Mouse (Mus musculus) Patski (cell line): Measurements from ENCODE around the gene Tmem160. TPM values are rescaled to one million over a fixed set of nuclear protein-coding genes. Genes with fewer than 3 reads are reported as not detected.

Experiments
- ATAC-seq: fragments of 100-300 bp; one replicate; pipeline ENCODE4 v1.8.0; 2021
- CTCF ChIA-PET: fragments of 350-600 bp; sonication (Branson Sonifier 250); formaldehyde crosslinking; loops from one replicate; lab custom pipeline; 2022; ENCODE audit warnings: inconsistent platforms; lab: Charles Lee
- POLR2A ChIA-PET: fragments of 350-600 bp; sonication (Branson Sonifier 250); formaldehyde crosslinking; loops from one replicate; lab custom pipeline; 2022; ENCODE audit warnings: antibody characterized with exemption, inconsistent platforms; lab: Charles Lee
- DNase-seq: peaks from one replicate; pipeline ENCODE4 v3.0.0-alpha.2; 2011; ENCODE audit warnings: low read depth, low spot score
- H3K27me3 ChIP-seq: fragments of 371-371 bp; one replicate; pipeline ENCODE4 v1.5.1; 2021
- CTCF ChIP-seq: fragments of 100-300 bp; IDR thresholded peaks from one replicate; pipeline ENCODE4 v1.5.1; 2021
- in situ Hi-C: fragments of 300-500 bp; cut with MboI; formaldehyde crosslinking; loops from 3 replicates; pipeline ENCODE4 v1.11.1; 2018; ENCODE audit warnings: low pct_unique_long_range_greater_than_20kb, mixed read lengths
- polyA plus RNA-seq: library from polyadenylated mRNA; unstranded; gene quantifications from one replicate; pipeline ENCODE4 v1.2.3, GENCODE M21; 2021

Tmem160 gene
- polyA plus RNA-seq, 1 experiment from 2014 or later, result 86.0 TPM

DNA sequence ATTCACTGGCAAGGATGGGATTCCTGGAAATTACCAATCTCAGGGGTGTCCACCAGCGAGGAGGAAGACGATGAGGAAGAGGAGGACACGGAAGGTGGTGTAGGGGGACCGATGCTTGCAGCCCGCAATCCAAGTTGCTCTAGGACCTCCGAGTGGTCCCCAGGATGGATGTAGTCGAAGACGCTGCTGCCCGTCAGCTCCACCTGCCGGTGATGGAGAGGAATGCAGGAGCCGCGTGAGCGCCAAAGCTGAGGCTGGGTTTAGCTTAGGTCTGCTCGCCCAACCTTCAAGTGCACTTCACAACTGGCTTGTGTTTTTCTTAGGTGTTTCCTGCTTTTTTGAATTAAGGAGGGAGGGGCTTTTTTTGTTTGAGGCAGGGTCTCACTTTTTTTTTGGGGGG, 10.6 kb downstream of the Tmem160 start:
- ATAC-seq, result no peak
- ChIA-PET CTCF (interaction anchor here (0.6 to 4.0 kb wide), 15 partner anchors 9 to 128 kb away, joined by 3 to 23 read pairs (median 4); no protein-coding TSS in a partner anchor), POLR2A (interaction anchor here (0.9 kb wide), 1 partner anchor 58 kb away, joined by 3 read pairs; no protein-coding TSS in a partner anchor)
- no peak for DNase-seq
- in situ Hi-C loops, result loop anchor here (5.0 kb wide), 1 partner anchor 66 kb away; no protein-coding TSS in a partner anchor
- TF ChIP-seq CTCF, result peak; percentile 94
- H3K27me3 ChIP-seq, result no peaks in the 10 kb centered on the region

DNA sequence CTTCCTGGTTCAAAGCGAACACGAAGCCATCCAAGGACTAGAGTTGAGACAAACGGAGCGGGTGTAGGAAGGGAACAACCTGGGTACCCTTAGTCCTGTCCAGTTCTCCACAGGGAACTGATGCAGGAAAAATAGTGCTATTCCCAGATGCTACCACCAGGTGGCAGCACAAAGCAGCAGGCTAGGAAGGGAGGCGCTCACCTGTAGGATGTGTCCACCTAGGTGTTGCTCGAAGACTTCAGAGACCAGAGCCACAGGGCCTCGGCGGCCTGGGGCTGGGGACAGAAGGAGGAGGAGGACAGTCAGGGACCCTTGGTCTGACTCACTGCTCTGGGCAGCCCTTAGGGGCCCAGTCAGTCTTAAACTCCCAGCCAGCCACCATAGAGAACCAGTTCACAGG, 12.6 kb downstream of the Tmem160 start:
- DNase-seq, result no peak
- H3K27me3 ChIP-seq, result no peaks in the 10 kb centered on the region
- in situ Hi-C loops, result no loop called here
- CTCF ChIA-PET, result interaction anchor here (1.0 to 4.0 kb wide), 6 partner anchors 11 to 39 kb away, joined by 3 to 23 read pairs (median 12); no protein-coding TSS in a partner anchor
- POLR2A ChIA-PET, result interaction anchor here (1.3 kb wide), 1 partner anchor 12 kb away, joined by 3 read pairs; no protein-coding TSS in a partner anchor
- ATAC-seq, result peak; percentile 41
- peak; percentile 92 for TF ChIP-seq CTCF

DNA sequence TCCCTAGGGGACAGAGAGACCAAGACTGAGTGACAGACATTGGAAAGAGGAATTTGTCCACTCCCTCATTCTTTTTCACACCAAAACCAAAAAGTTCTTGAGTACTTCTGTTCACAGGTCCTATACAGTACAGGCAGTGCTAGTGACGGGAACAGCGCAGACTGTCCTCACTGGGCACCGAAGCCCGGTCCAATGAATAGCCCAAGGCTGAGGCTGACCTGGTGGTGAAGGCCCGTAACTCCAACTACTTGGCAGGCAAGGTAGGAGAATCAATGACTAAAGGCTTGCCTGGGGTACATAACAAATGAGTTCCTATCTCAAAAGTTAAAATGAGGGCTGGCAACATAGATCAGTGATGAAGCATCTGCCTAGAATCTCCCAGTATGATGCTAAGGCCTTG, 13.0 kb downstream of the Tmem160 start:
- CTCF ChIA-PET, result interaction anchor here (0.9 kb wide), 1 partner anchor 155 kb away, joined by 3 read pairs; no protein-coding TSS in a partner anchor

DNA sequence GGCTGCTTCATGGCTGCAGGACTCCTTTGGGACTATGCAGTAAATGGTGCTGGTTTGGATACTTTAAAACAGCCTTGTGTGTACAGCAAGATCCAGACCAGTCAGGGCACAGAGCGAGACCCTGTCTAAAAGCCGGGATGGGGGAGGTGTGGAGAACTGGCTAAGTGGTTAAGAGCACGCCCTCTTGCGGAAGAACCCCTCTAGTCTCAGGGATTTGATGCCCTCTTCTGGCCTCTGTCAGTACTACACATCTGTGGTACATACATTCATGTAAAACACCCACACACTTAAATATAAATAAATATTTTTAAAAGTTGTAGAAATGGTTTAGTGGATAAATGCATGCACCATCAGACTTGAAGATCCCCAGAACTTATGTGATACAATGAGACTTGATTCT, 14.0 kb downstream of the Tmem160 start:
- CTCF ChIA-PET, result interaction anchor here (0.9 kb wide), 1 partner anchor 154 kb away, joined by 3 read pairs; no protein-coding TSS in a partner anchor
- in situ Hi-C loops, result no loop called here
- H3K27me3 ChIP-seq, result no peaks in the 10 kb centered on the region
- TF ChIP-seq CTCF, result peak; percentile 82
- no peak for ATAC-seq
- no peak for DNase-seq
- POLR2A ChIA-PET, result no interaction called here

More for the DNA sequence above, 13.0 kb downstream of the Tmem160 start:
- TF ChIP-seq CTCF, result no peak
- no peak for ATAC-seq
- H3K27me3 ChIP-seq, result no peaks in the 10 kb centered on the region
- in situ Hi-C loops, result no loop called here
- DNase-seq, result no peak
- POLR2A ChIA-PET, result no interaction called here

DNA sequence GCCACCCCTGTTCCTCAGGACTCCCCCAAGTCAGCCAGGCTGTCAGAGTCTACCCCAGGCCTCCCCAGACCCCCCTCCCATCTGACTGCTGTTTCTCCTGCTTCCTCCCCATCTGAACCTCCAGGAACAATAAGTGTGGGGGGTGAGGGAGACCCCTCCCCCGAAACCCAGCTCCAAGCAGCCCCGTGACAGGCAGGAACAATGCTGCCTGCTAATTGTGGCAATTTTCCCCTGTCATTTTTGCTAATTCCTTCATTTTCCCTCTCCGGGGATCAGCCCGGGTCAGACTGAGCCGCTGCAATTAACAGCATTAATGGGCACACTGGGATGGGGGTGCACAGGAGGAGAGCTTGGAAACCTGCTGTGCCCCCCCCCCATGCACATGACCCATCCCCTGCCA, 15.5 kb downstream of the Tmem160 start:
- CTCF ChIA-PET, result no interaction called here
- in situ Hi-C loops, result no loop called here
- ATAC-seq (no peak), DNase-seq (no peak)
- no peaks in the 10 kb centered on the region for H3K27me3 ChIP-seq
- no peak for TF ChIP-seq CTCF
- POLR2A ChIA-PET, result no interaction called here

DNA sequence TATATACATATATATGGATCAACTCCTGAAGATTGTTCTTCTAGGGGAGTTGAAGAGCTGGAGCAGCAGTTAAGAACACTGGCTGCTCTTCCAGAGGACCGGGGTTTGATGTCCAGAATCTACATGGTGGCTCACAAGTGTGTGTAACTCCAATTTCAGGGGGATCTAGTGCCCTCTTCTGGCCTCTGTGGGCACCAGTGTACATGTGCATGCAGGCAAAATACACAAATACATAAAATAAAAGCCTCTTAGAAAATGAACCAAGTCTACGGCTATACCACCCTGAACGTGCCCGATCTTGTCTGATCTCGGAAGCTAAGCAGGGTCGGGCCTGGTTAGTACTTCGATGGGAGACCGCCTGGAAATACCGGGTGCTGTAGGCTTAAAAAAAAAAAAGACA, 19.0 kb downstream of the Tmem160 start:
- DNase-seq (no peak), ATAC-seq (no peak)
- H3K27me3 ChIP-seq, result peaks cover 17% of the 10 kb centered on the region
- ChIA-PET POLR2A (no interaction called here), CTCF (interaction anchor here (1.0 to 1.4 kb wide), 5 partner anchors 10 to 76 kb away, joined by 3 to 7 read pairs (median 4); no protein-coding TSS in a partner anchor)
- TF ChIP-seq CTCF, result no peak
- in situ Hi-C loops, result no loop called here

DNA sequence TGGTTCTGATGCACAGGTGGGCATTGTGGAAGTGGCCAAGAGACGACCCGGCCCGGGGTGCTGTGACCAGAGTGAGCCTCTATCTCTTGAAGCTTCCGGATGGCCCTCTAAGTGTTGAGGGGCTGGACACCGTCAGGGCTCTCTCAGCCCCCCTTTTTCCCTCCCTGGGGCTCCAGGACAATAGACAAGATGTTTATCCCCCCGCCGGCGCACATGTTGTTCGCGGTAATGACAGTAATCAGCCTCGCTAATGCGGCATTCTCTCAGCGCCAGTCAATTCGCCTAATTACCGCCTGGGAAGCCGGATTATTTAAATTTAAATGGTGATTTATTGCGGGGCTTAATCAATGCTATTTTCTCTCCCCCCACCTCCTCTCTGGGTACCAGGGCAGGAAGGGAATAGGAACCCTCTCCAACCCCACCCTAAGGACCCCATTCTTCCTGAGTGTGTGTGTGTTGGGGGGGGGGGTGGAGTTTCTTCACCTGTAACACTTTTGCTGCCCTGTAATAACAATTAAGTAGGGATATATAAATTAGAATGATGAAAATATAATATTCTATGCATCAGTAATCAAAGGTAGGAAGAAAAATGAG, 19.6 kb downstream of the Tmem160 start:
- peaks cover 17% of the 10 kb centered on the region for H3K27me3 ChIP-seq
- TF ChIP-seq CTCF, result no peak
- DNase-seq (no peak), ATAC-seq (no peak)
- in situ Hi-C loops, result no loop called here
- ChIA-PET POLR2A (no interaction called here), CTCF (interaction anchor here (1.0 to 1.3 kb wide), 3 partner anchors 15 to 76 kb away, joined by 3 to 7 read pairs (median 4); no protein-coding TSS in a partner anchor)

DNA sequence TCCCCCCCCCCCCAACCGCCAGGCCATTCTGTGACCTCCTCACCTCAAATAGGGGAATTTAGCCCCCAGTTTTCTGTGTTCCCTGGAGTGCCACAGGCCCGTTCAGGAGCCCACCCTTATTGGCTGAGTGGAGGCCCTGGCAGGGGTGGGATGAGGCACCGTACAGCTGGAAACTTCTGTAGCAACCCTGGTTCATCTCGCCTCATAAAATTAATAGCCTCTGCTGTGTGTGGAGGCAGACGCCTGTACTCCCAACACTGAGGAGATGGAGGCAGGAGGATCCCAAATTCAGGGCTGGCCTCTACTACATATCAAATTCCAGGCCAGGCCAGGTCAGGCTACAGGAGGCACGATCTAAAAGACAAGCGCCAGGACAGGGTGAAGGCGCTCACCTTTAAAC, 21.3 kb downstream of the Tmem160 start:
- DNase-seq, result no peak
- ATAC-seq, result no peak
- no peak for TF ChIP-seq CTCF
- in situ Hi-C loops, result no loop called here
- ChIA-PET CTCF (interaction anchor here (1.2 kb wide), 1 partner anchor 10 kb away, joined by 4 read pairs; no protein-coding TSS in a partner anchor), POLR2A (no interaction called here)
- peaks cover 17% of the 10 kb centered on the region for H3K27me3 ChIP-seq

DNA sequence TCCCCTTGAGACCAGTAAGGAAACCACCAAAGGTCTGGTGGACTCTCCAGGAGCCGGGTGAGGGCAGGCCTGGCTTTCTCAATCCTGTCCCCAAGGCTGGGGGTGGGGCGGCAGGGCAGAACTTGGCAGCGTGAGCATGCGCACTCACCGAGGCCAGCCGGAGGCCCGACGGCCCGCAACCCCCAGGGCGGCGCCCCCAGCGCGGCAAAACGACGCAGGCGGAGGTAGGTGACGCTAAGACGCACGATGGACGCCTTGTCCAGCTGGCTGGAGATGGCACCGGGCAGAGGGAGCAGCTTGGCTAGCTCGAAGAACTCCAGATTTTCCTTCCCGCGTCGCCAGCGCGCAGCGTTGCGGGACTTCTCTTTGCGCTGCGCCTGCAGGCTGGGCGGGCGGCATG, 21.9 kb downstream of the Tmem160 start:
- DNase-seq (no peak), ATAC-seq (no peak)
- CTCF ChIA-PET, result no interaction called here
- POLR2A ChIA-PET, result interaction anchor here (0.5 kb wide), 1 partner anchor 73 kb away, joined by 3 read pairs; no protein-coding TSS in a partner anchor
- H3K27me3 ChIP-seq, result peaks cover 17% of the 10 kb centered on the region
- no peak for TF ChIP-seq CTCF
- in situ Hi-C loops, result no loop called here

DNA sequence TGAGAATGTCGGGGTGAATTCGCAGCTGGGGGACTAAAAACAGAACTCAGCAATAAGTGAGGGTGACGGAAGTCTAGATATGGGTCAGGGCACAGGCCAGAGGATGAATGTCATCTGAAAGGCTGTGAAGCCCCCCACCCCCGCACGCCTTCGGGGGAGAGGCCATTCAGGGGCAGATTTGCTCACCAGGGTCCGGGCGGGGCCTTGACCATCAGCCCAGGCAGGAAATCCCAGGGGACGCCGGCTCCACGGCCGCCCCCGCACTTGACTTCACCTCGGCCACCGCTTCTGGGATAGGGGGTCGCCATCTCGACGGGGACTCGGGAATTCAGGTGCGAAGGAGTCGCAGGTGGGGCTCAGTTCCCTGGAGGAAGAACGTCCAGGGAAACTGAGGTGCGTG, 22.7 kb downstream of the Tmem160 start:
- CTCF ChIA-PET, result interaction anchor here (1.0 kb wide), 1 partner anchor 15 kb away, joined by 3 read pairs; no protein-coding TSS in a partner anchor
- no peak for TF ChIP-seq CTCF
- in situ Hi-C loops, result no loop called here
- DNase-seq, result no peak
- peaks cover 17% of the 10 kb centered on the region for H3K27me3 ChIP-seq
- POLR2A ChIA-PET, result no interaction called here
- ATAC-seq, result no peak
